Mouse (Mus musculus) brain, adult 2 months (tissue): ENCODE results near the gene Cd3e.
"Not testable (repeated sequence)": the region's sequence is repeated elsewhere in the genome, so short reads cannot be mapped to it uniquely, and the experiment has no call there.

Experiments
- DNase-seq: peaks from one replicate; pipeline ENCODE4 v3.0.0; 2011; ENCODE audit warnings: low read depth, low spot score

The Cd3e gene

DNA sequence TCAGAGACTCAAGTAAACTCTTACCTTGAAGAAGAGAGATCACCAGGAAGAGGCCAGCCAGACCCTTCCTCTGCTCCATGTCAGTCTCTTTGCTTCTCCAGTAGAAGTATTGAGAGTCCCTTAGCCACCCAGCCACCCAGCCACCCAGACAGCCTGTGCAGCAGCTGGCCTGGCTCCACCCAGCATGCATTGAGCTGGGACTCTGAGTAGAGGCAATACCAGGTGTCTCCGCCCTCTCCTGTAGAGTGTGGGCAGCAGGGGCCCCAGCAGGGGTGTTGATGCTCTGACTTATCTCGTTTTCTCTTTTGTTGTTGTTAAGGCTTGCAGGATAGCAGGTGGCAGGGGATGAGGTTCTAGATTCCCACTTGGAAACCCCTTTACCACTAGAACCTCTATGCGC lies 29.2 kb downstream of the Cd3e start, which contains the start of gene Cd3g:
Gene Cd3g, minus strand, starts transcription at position 190 of the 400 bp plus-strand sequence.
- DNase-seq = no peak

DNA sequence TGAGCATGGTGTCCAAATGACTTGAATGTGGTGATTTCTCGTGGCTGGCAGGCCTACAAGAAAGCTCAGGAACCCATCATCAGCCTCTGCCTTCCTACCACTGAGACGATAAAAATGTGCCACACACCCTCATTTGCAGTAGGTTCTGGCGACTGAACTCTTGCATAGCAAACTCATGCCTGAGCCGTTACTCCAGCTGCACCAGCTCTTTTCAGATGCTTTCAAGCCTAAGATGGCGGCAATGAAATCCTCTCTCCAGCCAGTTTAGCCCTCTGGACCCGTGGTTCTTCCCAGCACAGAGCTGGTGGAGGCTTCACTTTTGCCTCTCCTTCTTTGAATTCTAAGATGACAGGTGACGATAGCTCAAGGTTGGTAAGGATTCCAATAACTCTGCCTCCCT lies 29.6 kb downstream of the Cd3e start:
- DNase-seq = no peak

DNA sequence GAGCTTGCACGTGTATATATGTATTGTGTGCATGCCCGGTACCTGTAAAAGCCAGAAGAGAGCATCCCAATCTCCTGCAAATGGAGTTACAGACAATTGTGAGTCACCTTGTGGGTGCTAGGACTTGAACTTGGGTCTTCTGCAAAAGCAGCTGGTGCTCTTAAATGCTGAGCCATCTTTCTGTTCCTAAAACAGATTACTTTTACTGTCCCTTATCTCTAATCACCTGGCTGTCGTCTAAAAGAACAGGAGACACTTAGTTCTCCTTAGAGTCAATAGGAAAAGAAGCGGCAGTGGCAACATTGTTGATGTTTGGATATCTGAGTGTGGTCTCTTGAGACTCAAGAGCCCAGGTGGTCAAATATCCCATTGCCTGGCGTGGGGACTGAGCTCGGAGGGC lies 31.6 kb downstream of the Cd3e start:
- DNase-seq = no peak

DNA sequence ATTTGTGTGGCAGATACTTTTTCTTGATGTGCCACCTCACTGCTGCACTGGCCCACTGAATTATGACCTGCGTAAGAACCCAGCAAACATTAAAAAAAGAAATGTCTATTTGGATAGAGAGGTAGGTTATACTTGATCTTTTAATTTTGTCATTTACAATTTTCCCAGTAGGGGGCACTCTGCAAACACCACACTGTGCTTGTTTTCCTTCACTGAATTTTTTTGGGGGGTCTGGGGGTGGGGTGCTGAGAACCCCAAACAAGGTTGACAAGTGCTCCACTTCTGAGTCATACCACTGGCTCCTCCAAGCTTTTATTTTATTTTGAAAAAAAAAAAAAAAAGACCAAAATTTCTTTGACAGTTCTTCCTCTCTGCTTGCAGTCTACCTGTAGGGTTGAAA lies 40.0 kb downstream of the Cd3e start:
- DNase-seq = no peak

DNA sequence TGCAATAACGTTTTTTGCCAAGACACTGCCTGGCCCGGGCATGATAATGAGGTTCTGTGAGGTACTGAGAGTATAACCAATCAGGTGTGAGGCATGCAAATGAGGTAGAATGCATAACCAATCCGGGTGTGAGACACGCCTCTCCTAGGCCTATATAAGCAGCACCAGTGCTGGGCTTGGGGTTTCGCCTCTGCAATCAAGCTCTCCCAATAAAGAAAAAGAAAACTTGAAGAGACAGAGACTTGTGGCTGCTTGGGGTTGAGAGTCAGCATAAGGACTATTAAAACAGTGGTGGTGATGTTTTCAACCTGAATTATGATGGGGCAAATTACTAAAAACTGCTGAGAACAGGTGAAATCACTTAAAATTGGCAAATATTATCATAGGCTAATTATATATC lies 41.7 kb downstream of the Cd3e start:
- DNase-seq = not testable (repeated sequence)

DNA sequence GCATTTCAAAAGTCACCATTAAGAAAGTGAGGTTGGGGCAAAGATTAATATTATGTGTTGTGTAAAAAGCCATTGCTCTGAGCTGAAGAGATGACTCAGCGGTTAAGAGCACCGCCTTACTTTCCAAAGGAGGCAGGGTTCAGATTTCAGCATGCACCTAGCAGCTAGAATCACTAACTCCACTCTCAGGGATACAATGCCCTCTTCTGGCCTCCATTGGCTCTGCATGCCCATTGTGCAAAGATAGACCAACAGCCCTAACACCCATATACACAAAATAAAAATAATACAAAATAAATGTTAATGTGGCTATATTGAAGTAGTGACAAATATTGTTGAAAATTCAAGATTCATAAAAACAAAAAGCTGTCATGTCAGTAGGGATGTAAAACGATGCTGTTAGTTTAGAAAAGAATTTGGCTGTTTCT lies 42.6 kb downstream of the Cd3e start:
- DNase-seq = peak; percentile 90

DNA sequence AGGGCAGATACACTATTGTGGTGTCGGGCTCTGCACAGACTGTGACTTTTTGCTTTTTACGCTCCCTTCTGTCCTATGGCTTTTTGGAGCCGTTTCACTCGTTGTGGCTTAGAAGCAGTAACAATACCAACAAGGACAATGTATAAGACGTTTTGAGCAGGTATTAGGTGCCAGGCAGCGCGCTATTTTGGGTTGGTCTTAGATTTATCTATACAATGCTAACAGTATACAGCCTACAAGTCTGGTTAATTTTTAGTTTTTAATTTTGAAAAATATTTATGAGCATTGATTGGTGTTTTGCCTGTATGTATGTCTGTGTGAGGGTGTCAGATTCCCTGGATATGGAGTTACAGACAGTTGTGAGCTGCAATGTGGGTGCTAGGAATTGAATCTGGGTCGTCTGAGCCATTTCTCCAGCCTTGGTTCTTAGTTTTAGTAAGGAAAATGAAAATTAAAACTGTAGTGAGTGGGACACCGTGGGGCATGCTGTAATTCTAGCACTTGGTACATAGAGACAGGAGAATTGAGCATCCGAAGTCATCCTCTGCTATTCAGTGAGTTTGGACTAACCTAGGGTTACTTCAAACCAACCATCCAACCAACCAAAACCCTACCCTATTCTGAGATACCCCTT lies 43.5 kb downstream of the Cd3e start:
- no peak for DNase-seq

DNA sequence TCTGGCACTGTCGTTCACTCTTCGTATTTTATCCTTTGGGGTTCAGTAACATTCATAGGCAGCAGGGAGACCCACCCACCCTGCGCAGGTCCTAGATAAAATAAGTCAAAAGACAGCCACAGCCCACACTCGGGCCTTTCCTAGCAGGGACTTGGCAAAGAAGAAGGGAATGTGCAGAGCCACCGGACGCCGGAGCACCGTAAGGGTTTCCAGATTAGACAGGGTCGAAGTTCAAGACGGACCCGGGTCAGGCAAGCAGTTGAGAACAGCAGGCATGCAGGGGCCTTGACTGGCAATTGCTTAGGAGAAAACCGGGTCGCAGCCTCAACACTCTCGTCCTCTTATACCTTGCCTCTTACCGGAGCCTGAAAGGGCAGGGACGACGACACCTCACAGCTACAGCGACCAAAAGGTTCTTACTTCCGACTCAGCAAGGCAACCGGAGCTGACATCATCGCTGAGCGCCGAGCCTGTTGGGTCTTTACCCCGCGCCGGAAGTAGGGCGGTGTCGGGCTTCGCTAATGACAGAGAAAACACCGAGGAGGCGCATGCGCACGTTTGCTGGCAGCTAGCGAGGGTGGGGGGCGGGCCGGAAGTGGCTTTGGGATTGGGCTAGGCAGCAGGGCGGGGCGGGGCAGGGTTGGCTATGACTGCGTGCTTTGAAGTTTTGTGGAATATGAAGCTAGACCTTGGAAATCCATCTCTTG lies 44.1 kb downstream of the Cd3e start, which contains the start of gene Ube4a:
Gene Ube4a, minus strand, starts transcription at position 475 of the 707 bp plus-strand sequence.
- DNase-seq = peak; percentile 100

DNA sequence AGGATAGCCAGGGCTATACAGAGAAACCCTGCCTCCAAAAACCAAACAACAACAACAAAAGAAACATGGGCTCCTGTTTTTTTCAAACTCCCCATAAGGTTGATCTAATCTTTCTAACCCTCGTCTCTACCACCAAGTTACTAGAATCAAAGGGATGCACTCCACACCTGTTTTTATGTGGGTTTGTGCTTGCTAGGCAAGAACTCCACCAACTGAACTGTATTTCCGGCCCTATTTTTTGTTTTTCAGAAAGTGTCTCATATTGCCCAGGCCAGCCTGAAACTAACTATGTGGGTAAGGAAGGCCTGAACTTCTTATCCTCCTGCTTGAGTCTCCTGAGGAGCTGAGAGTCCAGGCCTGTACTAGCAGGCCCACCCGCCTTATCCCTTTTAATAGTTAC lies 55.0 kb downstream of the Cd3e start:
- no peak for DNase-seq
